Mouse (Mus musculus): ENCODE results near the gene Dlgap4.

GRCm38 (mm10) chr2:156616513-156616912 lies 3.0 kb downstream of the Dlgap4 start:
- TF ChIP-seq FLI1 (IDR thresholded peaks at IDR 0.05; ENCODE audit: low read length) (no peak), GATA1 (IDR thresholded peaks at IDR 0.05; ENCODE audit: borderline replicate concordance, low read length) (no peak)
